Mouse (Mus musculus) erythroblast, embryonic 14.5 days (primary cell): ENCODE data around the gene Mcat.

Source experiments
- GATA1 ChIP-seq: IDR thresholded peaks from 2 replicates; pipeline ENCODE4 v1.6.1; 2012; ENCODE audit warnings: low read length, inconsistent platforms, mixed read lengths
- TAL1 ChIP-seq: IDR thresholded peaks from 3 replicates; pipeline ENCODE4 v1.6.1; 2012; ENCODE audit warnings: low read length, inconsistent platforms, mixed read lengths

GRCm38 (mm10) chr15:83606700-83607099 lies 43.1 kb upstream of the Mcat start:
- TF ChIP-seq TAL1 (0 out of 3 replicates have a peak, but pooled peaks have one; percentile 22), GATA1 (no peak)
